Mouse (Mus musculus): ENCODE results near the gene Arl3. TPM values are rescaled to one million over a fixed set of nuclear protein-coding genes. Genes with fewer than 3 reads are reported as not detected.

Gene Arl3
- polyA plus RNA-seq, 1 experiment from 2014 or later, result 39.6 TPM

- Histone ChIP-seq H3K9ac (ENCODE audit: low read length) (no peak overlapping the region; the same call in 1 of the 2 replicates), H3K36me3 (ENCODE audit: control insufficient read depth, insufficient read depth, low read length) (no peaks in the 10 kb centered on the region), H3K9me3 (ENCODE audit: control insufficient read depth, low read length) (no peaks in the 10 kb centered on the region), H3K27me3 (ENCODE audit: control insufficient read depth, insufficient read depth, low read length) (no peaks in the 10 kb centered on the region), H3K4me3 (ENCODE audit: low read depth, low read length) (no peak overlapping the region), H3K4me1 (replicated peaks; ENCODE audit: control insufficient read depth, insufficient read depth) (peaks cover 30% of the 10 kb centered on the region), H3K27ac (replicated peaks) (peak overlapping the region; percentile 80), H3K4me2 (replicated peaks; ENCODE audit: low read depth) (peak overlapping the region; percentile 25; the same call in 1 of the 2 replicates)
- TF ChIP-seq EP300 (optimal IDR thresholded peaks at IDR 0.05) (no peak), CTCF (IDR thresholded peaks at IDR 0.05; ENCODE audit: low read depth) (0 out of 2 replicates have a peak, but pooled peaks have one; percentile 17)
- ATAC-seq (ENCODE audit: low FRiP score, low TSS enrichment) (no peak), DNase-seq (ENCODE audit: low spot score) (no peak)
- 21% methylated on average over 8 of the region's 8 CpGs for WGBS
Observed at GRCm38 (mm10) chr19:46530449-46530990, 42.5 kb downstream of the Arl3 start.

GRCm38 (mm10) chr19:46529601-46530448 is 43.2 kb downstream of the Arl3 start:
- WGBS, result 29% methylated on average over 13 of the region's 13 CpGs
- peak overlapping the region; percentile 80 for H3K27ac ChIP-seq (replicated peaks)
- H3K27me3 ChIP-seq (ENCODE audit: control insufficient read depth, insufficient read depth, low read length), result no peaks in the 10 kb centered on the region
- no peaks in the 10 kb centered on the region for H3K36me3 ChIP-seq (ENCODE audit: control insufficient read depth, insufficient read depth, low read length)
- no peak overlapping the region for H3K4me3 ChIP-seq (ENCODE audit: low read depth, low read length)
- no peak for ATAC-seq (ENCODE audit: low FRiP score, low TSS enrichment)
- peak overlapping the region; percentile 38; the same call in 1 of the 2 replicates for H3K9ac ChIP-seq (ENCODE audit: low read length)
- H3K4me1 ChIP-seq (replicated peaks; ENCODE audit: control insufficient read depth, insufficient read depth), result peaks cover 32% of the 10 kb centered on the region
- no peak for DNase-seq (ENCODE audit: low spot score)
- no peak for TF ChIP-seq EP300 (optimal IDR thresholded peaks at IDR 0.05)
- no peak for TF ChIP-seq CTCF (IDR thresholded peaks at IDR 0.05; ENCODE audit: low read depth)
- H3K4me2 ChIP-seq (replicated peaks; ENCODE audit: low read depth), result peak overlapping the region; percentile 39
- no peaks in the 10 kb centered on the region for H3K9me3 ChIP-seq (ENCODE audit: control insufficient read depth, low read length)

GRCm38 (mm10) chr19:46528529-46529213 is 44.3 kb downstream of the Arl3 start:
- Histone ChIP-seq H3K9me3 (ENCODE audit: control insufficient read depth, low read length) (no peaks in the 10 kb centered on the region), H3K4me1 (replicated peaks; ENCODE audit: control insufficient read depth, insufficient read depth) (peaks cover 42% of the 10 kb centered on the region), H3K9ac (ENCODE audit: low read length) (peak overlapping the region; percentile 47; the same call in 1 of the 2 replicates), H3K27me3 (ENCODE audit: control insufficient read depth, insufficient read depth, low read length) (no peaks in the 10 kb centered on the region), H3K36me3 (ENCODE audit: control insufficient read depth, insufficient read depth, low read length) (no peaks in the 10 kb centered on the region), H3K4me2 (replicated peaks; ENCODE audit: low read depth) (peak overlapping the region; percentile 39), H3K4me3 (ENCODE audit: low read depth, low read length) (peak overlapping the region; percentile 15), H3K27ac (replicated peaks) (peak overlapping the region; percentile 80)
- peak; percentile 61 for DNase-seq (ENCODE audit: low spot score)
- ATAC-seq (ENCODE audit: low FRiP score, low TSS enrichment), result no peak
- TF ChIP-seq EP300 (optimal IDR thresholded peaks at IDR 0.05), result no peak
- TF ChIP-seq CTCF (IDR thresholded peaks at IDR 0.05; ENCODE audit: low read depth), result peak; percentile 45
- 11% methylated on average over 20 of the region's 20 CpGs for WGBS

GRCm38 (mm10) chr19:46527632-46528528 is 45.1 kb downstream of the Arl3 start:
- Histone ChIP-seq H3K27me3 (ENCODE audit: control insufficient read depth, insufficient read depth, low read length) (no peaks in the 10 kb centered on the region), H3K4me2 (replicated peaks; ENCODE audit: low read depth) (peak overlapping the region; percentile 39), H3K9ac (ENCODE audit: low read length) (0 out of 2 replicates have a peak overlapping the region, but pooled peaks have one; percentile 47), H3K4me3 (ENCODE audit: low read depth, low read length) (no peak overlapping the region), H3K4me1 (replicated peaks; ENCODE audit: control insufficient read depth, insufficient read depth) (peaks cover 44% of the 10 kb centered on the region), H3K36me3 (ENCODE audit: control insufficient read depth, insufficient read depth, low read length) (no peaks in the 10 kb centered on the region), H3K27ac (replicated peaks) (no peak overlapping the region), H3K9me3 (ENCODE audit: control insufficient read depth, low read length) (no peaks in the 10 kb centered on the region)
- ATAC-seq (ENCODE audit: low FRiP score, low TSS enrichment) (no peak), DNase-seq (ENCODE audit: low spot score) (no peak)
- TF ChIP-seq CTCF (IDR thresholded peaks at IDR 0.05; ENCODE audit: low read depth), result no peak
- 50% methylated on average over 17 of the region's 17 CpGs for WGBS

All from stomach, postnatal 0 days (tissue).